Mouse (Mus musculus) stomach, postnatal 0 days (tissue): ENCODE results near the gene Fto. TPM values are rescaled to one million over a fixed set of nuclear protein-coding genes. Genes with fewer than 3 reads are reported as not detected.

ENCODE experiments used
- ATAC-seq: fragments of 200-750 bp; cut with Nextera tagmentation; 2 replicates; pipeline ENCODE4 v1.8.0; 2017; ENCODE audit not compliant: low FRiP score, low TSS enrichment
- DNase-seq: peaks from one replicate; pipeline ENCODE4 v3.0.0-alpha.2; 2016; ENCODE audit warnings: low spot score
- H3K27ac ChIP-seq: fragments of 300-500 bp; sonication (generic); replicated peaks from 2 replicates; pipeline ENCODE4 v1.5.1; 2014; ENCODE audit warnings: mild to moderate bottlenecking, control low read depth
- H3K27me3 ChIP-seq: fragments of 300-500 bp; sonication (generic); 2 replicates; pipeline ENCODE4 v1.6.1; 2014; ENCODE audit warnings: low read length; ENCODE audit not compliant: control insufficient read depth, insufficient read depth
- H3K36me3 ChIP-seq: fragments of 300-500 bp; sonication (generic); 2 replicates; pipeline ENCODE4 v1.6.1; 2014; ENCODE audit warnings: low read length, mixed read lengths; ENCODE audit not compliant: control insufficient read depth, insufficient read depth
- H3K4me1 ChIP-seq: fragments of 300-500 bp; sonication (generic); replicated peaks from 2 replicates; pipeline ENCODE4 v1.6.1; 2014; ENCODE audit warnings: antibody characterized with exemption; ENCODE audit not compliant: control insufficient read depth, insufficient read depth
- H3K4me2 ChIP-seq: fragments of 300-500 bp; sonication (generic); replicated peaks from 2 replicates; pipeline ENCODE4 v1.6.1; 2014; ENCODE audit warnings: low read depth, mild to moderate bottlenecking, control low read depth, moderate library complexity
- H3K4me3 ChIP-seq: fragments of 300-500 bp; sonication (generic); 2 replicates; pipeline ENCODE4 v1.5.1; 2014; ENCODE audit warnings: low read depth, low read length, control low read depth
- H3K9ac ChIP-seq: fragments of 300-500 bp; sonication (generic); 2 replicates; pipeline ENCODE4 v1.6.1; 2014; ENCODE audit warnings: mild to moderate bottlenecking, low read length, control low read depth, mixed read lengths
- H3K9me3 ChIP-seq: fragments of 300-500 bp; sonication (generic); 2 replicates; pipeline ENCODE4 v1.6.1; 2016; ENCODE audit warnings: low read length; ENCODE audit not compliant: control insufficient read depth
- CTCF ChIP-seq: IDR thresholded peaks from 2 replicates; pipeline ENCODE4 v1.5.1; 2016; ENCODE audit warnings: antibody characterized with exemption, low read depth, mild to moderate bottlenecking, moderate library complexity
- EP300 ChIP-seq: optimal IDR thresholded peaks from 2 replicates; pipeline ENCODE3; 2016; ENCODE audit warnings: antibody characterized with exemption
- WGBS: fragments of 180-500 bp; shearing (Covaris S2); extraction: QIAGEN DNeasy Blood & Tissue Kit; methylation state at CpG from one replicate; pipeline ENCODE4 v1.1.7; 2014; 5-methylcytosine and 5-hydroxymethylcytosine counted together
- polyA plus RNA-seq: library from polyadenylated mRNA; unstranded; fragments of >200 nt; fragmentation: Nextera tagmentation; extraction: Ambion mirVana; gene quantifications from 2 replicates; pipeline ENCODE4 v1.2.1, GENCODE M21; 2015

Fto gene
- polyA plus RNA-seq, 1 experiment from 2014 or later: 25.7 TPM

GRCm38 (mm10) chr8:91529699-91530098 lies 216.4 kb downstream of the Fto start:
- H3K27me3 ChIP-seq: no peaks in the 10 kb centered on the region
- TF ChIP-seq EP300: no peak
- TF ChIP-seq CTCF: no peak
- no peak overlapping the region for H3K9ac ChIP-seq
- no peaks in the 10 kb centered on the region for H3K36me3 ChIP-seq
- no peaks in the 10 kb centered on the region for H3K4me1 ChIP-seq
- peak; percentile 89 for ATAC-seq
- no peak overlapping the region for H3K27ac ChIP-seq
- H3K9me3 ChIP-seq: no peaks in the 10 kb centered on the region
- no peak for DNase-seq
- H3K4me3 ChIP-seq: no peak overlapping the region
- no peak overlapping the region for H3K4me2 ChIP-seq
- WGBS: 66% methylated on average over 5 of the region's 5 CpGs

DNA sequence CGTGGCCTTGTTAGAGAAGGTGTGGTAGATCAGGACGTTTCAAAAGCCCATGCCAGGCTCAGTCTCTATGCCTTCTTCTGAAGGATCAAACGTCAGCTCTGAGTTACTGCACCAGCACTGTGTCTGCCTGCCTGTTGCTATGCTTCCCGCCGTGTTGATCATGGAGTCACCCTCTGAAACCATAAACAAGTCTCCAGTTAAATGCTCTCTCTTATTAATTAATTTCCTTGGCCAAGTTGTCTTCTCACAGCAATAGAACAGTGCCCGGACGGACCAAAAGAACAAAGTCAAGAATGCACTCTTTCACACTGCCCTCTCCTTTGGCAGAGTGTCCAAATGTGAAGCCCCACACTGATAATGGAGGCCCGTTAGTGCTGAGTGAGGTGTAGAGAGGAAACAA lies 217.3 kb downstream of the Fto start:
- H3K4me2 ChIP-seq: no peak overlapping the region
- no peak for DNase-seq
- no peak for TF ChIP-seq CTCF
- no peak for TF ChIP-seq EP300
- H3K9ac ChIP-seq: no peak overlapping the region
- ATAC-seq: no peak
- H3K27ac ChIP-seq: no peak overlapping the region
- H3K36me3 ChIP-seq: no peaks in the 10 kb centered on the region
- no peak overlapping the region for H3K4me3 ChIP-seq
- H3K9me3 ChIP-seq: no peaks in the 10 kb centered on the region
- no peaks in the 10 kb centered on the region for H3K4me1 ChIP-seq
- 81% methylated on average over 8 of the region's 8 CpGs for WGBS
- no peaks in the 10 kb centered on the region for H3K27me3 ChIP-seq

GRCm38 (mm10) chr8:91531971-91532370 lies 218.6 kb downstream of the Fto start:
- 32% methylated on average over 8 of the region's 8 CpGs for WGBS
- ATAC-seq: 0 out of 2 replicates have a peak, but pooled peaks have one; percentile 38
- Histone ChIP-seq H3K27me3 (no peaks in the 10 kb centered on the region), H3K9ac (no peak overlapping the region), H3K4me3 (no peak overlapping the region), H3K36me3 (no peaks in the 10 kb centered on the region), H3K4me2 (no peak overlapping the region), H3K9me3 (no peaks in the 10 kb centered on the region), H3K4me1 (no peaks in the 10 kb centered on the region), H3K27ac (no peak overlapping the region)
- TF ChIP-seq EP300: no peak
- peak; percentile 84 for TF ChIP-seq CTCF
- peak; percentile 71 for DNase-seq

DNA sequence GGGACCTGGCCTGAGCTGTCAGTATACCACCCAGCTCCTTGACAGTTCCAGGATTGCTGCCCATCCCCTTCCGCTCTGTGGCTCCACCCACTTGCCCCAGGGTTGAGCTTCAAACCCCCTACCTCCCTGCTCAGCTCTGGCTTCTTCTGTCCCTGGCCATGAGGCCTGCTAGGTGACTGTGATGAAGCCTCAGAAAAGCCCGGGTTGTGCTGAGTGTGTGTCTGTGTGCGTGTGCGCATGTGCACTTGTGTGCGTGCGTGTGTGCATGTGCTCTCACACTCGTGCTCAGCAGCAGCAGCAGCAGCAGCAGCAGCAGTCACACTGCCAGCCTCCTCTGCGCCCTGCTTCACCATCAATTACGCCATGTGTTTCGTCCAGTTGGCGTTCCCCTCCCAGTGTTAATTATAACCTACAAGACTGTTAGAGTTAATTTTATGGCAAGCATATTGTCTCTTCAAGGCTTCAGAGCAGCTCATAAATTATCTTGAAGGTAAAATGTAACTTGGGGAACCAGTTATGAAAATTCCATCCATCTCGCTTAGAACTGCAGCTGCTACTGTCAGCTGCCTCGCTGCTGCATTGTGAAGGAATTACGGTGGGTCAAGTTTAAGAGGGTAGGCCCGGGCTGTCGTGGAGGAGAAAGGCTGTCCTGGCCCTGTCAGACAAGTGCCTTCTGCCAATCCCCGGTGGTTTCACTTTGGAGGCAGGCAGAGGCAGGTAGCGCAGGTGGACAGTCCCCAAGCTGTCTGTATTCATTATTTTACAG lies 219.5 kb downstream of the Fto start:
- H3K4me2 ChIP-seq: no peak overlapping the region
- H3K4me1 ChIP-seq: no peaks in the 10 kb centered on the region
- DNase-seq: no peak
- no peak overlapping the region for H3K4me3 ChIP-seq
- H3K27me3 ChIP-seq: no peaks in the 10 kb centered on the region
- H3K27ac ChIP-seq: peak overlapping the region; percentile 31; the same call in 1 of the 2 replicates
- ATAC-seq: no peak
- no peaks in the 10 kb centered on the region for H3K9me3 ChIP-seq
- no peak for TF ChIP-seq EP300
- 66% methylated on average over 18 of the region's 18 CpGs for WGBS
- no peak overlapping the region for H3K9ac ChIP-seq
- H3K36me3 ChIP-seq: no peaks in the 10 kb centered on the region

DNA sequence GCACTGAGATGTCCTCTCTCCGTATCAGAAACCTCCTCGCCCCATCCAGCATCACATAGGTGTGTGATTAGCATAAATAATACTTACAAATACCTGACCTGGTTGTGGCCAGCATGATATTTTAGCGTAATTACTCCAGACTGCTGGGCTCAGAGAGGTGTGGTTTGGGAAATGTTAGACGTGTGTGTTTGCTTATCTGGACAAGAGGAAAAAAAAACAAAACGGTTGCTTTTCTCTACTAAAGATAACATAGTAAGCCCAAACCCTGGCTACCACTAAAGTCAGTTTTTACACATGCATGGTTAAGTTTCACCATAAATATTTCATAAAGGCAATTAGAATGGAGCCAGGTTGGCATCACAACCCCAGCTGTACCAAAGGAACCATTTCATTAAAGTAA lies 221.4 kb downstream of the Fto start:
- Histone ChIP-seq H3K4me2 (no peak overlapping the region), H3K9ac (no peak overlapping the region), H3K4me1 (no peaks in the 10 kb centered on the region), H3K27me3 (no peaks in the 10 kb centered on the region), H3K9me3 (no peaks in the 10 kb centered on the region), H3K27ac (no peak overlapping the region), H3K36me3 (no peaks in the 10 kb centered on the region), H3K4me3 (no peak overlapping the region)
- WGBS: 70% methylated on average over 5 of the region's 5 CpGs
- no peak for DNase-seq
- ATAC-seq: no peak
- TF ChIP-seq CTCF (no peak), EP300 (no peak)

GRCm38 (mm10) chr8:91538109-91538508 lies 224.8 kb downstream of the Fto start:
- ATAC-seq (no peak), DNase-seq (no peak)
- no peaks in the 10 kb centered on the region for H3K4me1 ChIP-seq
- TF ChIP-seq EP300: no peak
- no peak for TF ChIP-seq CTCF
- 68% methylated on average over 9 of the region's 9 CpGs for WGBS
- H3K9ac ChIP-seq: no peak overlapping the region
- H3K4me3 ChIP-seq: no peak overlapping the region
- H3K9me3 ChIP-seq: no peaks in the 10 kb centered on the region
- H3K4me2 ChIP-seq: no peak overlapping the region
- no peak overlapping the region for H3K27ac ChIP-seq
- H3K27me3 ChIP-seq: no peaks in the 10 kb centered on the region
- no peaks in the 10 kb centered on the region for H3K36me3 ChIP-seq
